28 mouse cellular contexts compared by ENCODE assay signal in the genomic region with DNA sequence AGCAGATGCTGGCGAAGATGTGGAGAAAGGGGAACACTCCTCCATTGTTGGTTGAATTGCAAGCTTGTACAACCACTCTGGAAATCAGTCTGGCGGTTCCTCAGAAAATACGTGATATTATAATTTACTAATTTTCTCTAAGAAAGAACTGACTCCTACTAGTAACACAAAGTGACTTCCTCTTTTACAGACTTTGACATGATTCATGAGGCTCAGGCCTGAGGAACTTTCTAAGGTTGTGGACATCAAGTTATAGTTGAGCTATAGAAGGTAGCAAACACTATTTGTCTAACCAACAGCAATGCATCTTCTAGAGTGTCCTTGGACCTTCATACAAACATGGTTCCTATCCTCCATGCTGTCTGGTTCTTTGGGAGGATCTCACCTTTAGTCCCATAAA. TPM values are rescaled to one million over a fixed set of nuclear protein-coding genes. Genes with fewer than 3 reads are reported as not detected.
"Had no signal": no experiment of that assay in that cellular context is flagged by ENCODE, and none has a peak within 500 bp of the region (broad histone marks: within the 10 kb centered on the region; RNA-seq: fewer than 3 reads in every experiment).

No protein-coding gene starts in this region.

- ATAC-seq: forebrain, embryonic 13.5 days; forebrain, embryonic 14.5 days; forebrain, embryonic 16.5 days; forebrain, postnatal 0 days had no signal

- H3K36me3 ChIP-seq: embryonic facial prominence, embryonic 10.5 days; embryonic facial prominence, embryonic 12.5 days; embryonic facial prominence, embryonic 13.5 days; embryonic facial prominence, embryonic 15.5 days; forebrain, embryonic 10.5 days; forebrain, embryonic 12.5 days; heart, embryonic 10.5 days had no signal

- H3K27me3 ChIP-seq: embryonic facial prominence, embryonic 12.5 days; embryonic facial prominence, embryonic 13.5 days; embryonic facial prominence, embryonic 15.5 days; forebrain, embryonic 12.5 days; forebrain, embryonic 13.5 days had no signal

- H3K4me3 ChIP-seq: embryonic facial prominence, embryonic 10.5 days; embryonic facial prominence, embryonic 12.5 days; embryonic facial prominence, embryonic 13.5 days; embryonic facial prominence, embryonic 15.5 days; erythroblast, embryonic 14.5 days; forebrain, embryonic 10.5 days; forebrain, embryonic 12.5 days; forebrain, embryonic 13.5 days; gastrocnemius, adult 2 months; heart, adult 2 months; heart, embryonic 10.5 days had no signal

- H3K4me2 ChIP-seq: embryonic facial prominence, embryonic 12.5 days; embryonic facial prominence, embryonic 13.5 days; embryonic facial prominence, embryonic 15.5 days; forebrain, embryonic 12.5 days; forebrain, embryonic 13.5 days had no signal

- H3K9ac ChIP-seq: embryonic facial prominence, embryonic 12.5 days; embryonic facial prominence, embryonic 13.5 days; embryonic facial prominence, embryonic 15.5 days; forebrain, embryonic 12.5 days; forebrain, embryonic 13.5 days; forebrain, postnatal 0 days had no signal

- H3K9me3 ChIP-seq: embryonic facial prominence, embryonic 10.5 days; embryonic facial prominence, embryonic 12.5 days; embryonic facial prominence, embryonic 13.5 days; embryonic facial prominence, embryonic 15.5 days; forebrain, embryonic 10.5 days; forebrain, embryonic 12.5 days; forebrain, embryonic 13.5 days; heart, embryonic 10.5 days had no signal

- H3K27ac ChIP-seq: embryonic facial prominence, embryonic 10.5 days; embryonic facial prominence, embryonic 12.5 days; embryonic facial prominence, embryonic 13.5 days; embryonic facial prominence, embryonic 15.5 days; forebrain, embryonic 10.5 days; forebrain, embryonic 12.5 days; forebrain, embryonic 13.5 days; gastrocnemius, adult 2 months; heart, adult 2 months; heart, embryonic 10.5 days had no signal

- DNase-seq: cerebellum, adult 9-10 months; cerebellum, adult 9-11 months; cerebellum, postnatal 10 days; cerebellum, postnatal 14 days; cerebellum, postnatal 25 days; cerebellum, postnatal 36 days; embryo, embryonic 11 days; forebrain, postnatal 0 days; gastrocnemius, adult 2 months; gastrocnemius, postnatal 10 days; gastrocnemius, postnatal 14 days; gastrocnemius, postnatal 25 days; gastrocnemius, postnatal 36 days; heart, adult 11 months; heart, adult 18-20 months; heart, adult 2 months had no signal

- H3K4me1 ChIP-seq: embryonic facial prominence, embryonic 10.5 days; embryonic facial prominence, embryonic 12.5 days; embryonic facial prominence, embryonic 13.5 days; embryonic facial prominence, embryonic 15.5 days; forebrain, embryonic 10.5 days; forebrain, embryonic 12.5 days; forebrain, embryonic 13.5 days; heart, embryonic 10.5 days had no signal

RNA-seq across cellular contexts. Expression of gene Cxxc4, which starts 10.4 kb away (rescaled TPM):
- total RNA-seq: granulocyte monocyte progenitor cell, adult 5-6 weeks had no signal
